In genomic region chr14:71252136-71252535, GRCm38 (mm10) we compare ENCODE assay signal across 24 mouse cellular contexts.
"Had no signal": no experiment of that assay in that cellular context is flagged by ENCODE, and none has a peak within 500 bp of the region (broad histone marks: within the 10 kb centered on the region; RNA-seq: fewer than 3 reads in every experiment).

No protein-coding gene starts in this region.

- H3K9me3 ChIP-seq: heart, embryonic 10.5 days; heart, embryonic 12.5 days; hindbrain, embryonic 13.5 days; hindbrain, embryonic 15.5 days; intestine, embryonic 15.5 days; limb, embryonic 10.5 days; limb, embryonic 12.5 days had no signal

- H3K4me2 ChIP-seq: heart, embryonic 12.5 days; hindbrain, embryonic 13.5 days; hindbrain, embryonic 15.5 days; intestine, embryonic 15.5 days; limb, embryonic 12.5 days; liver, embryonic 11.5 days had no signal

- H3K27me3 ChIP-seq: heart, embryonic 12.5 days; hindbrain, embryonic 13.5 days; hindbrain, embryonic 15.5 days; intestine, embryonic 15.5 days; limb, embryonic 12.5 days had no signal

- H3K4me3 ChIP-seq: heart, embryonic 10.5 days; heart, embryonic 12.5 days; hindbrain, embryonic 13.5 days; hindbrain, embryonic 15.5 days; intestine, embryonic 15.5 days; layer of hippocampus, adult 2 months; left cerebral cortex, adult 2 months; limb, embryonic 10.5 days; limb, embryonic 12.5 days had no signal

- H3K4me1 ChIP-seq: heart, embryonic 12.5 days; limb, embryonic 10.5 days; limb, embryonic 12.5 days had no signal

- H3K36me3 ChIP-seq: heart, embryonic 10.5 days; heart, embryonic 12.5 days; hindbrain, embryonic 13.5 days; hindbrain, embryonic 15.5 days; intestine, embryonic 15.5 days; limb, embryonic 10.5 days; limb, embryonic 12.5 days had no signal

- H3K9ac ChIP-seq: heart, embryonic 12.5 days; hindbrain, embryonic 13.5 days; hindbrain, embryonic 15.5 days; intestine, embryonic 15.5 days; limb, embryonic 12.5 days; liver, embryonic 14.5 days had no signal

- DNase-seq: gastrocnemius, postnatal 14 days; gastrocnemius, postnatal 36 days; heart, adult 18-20 months; heart, postnatal 14 days; heart, postnatal 36 days; kidney, adult 18-20 months; kidney, adult 8-10 months; kidney, postnatal 10 days; kidney, postnatal 25 days; kidney, postnatal 4 days; liver had no signal

- ATAC-seq: inflammation-experienced regulatory T-cells, adult 6 months; intestine, embryonic 15.5 days; intestine, postnatal 0 days had no signal

- H3K27ac ChIP-seq: heart, embryonic 10.5 days; hindbrain, embryonic 13.5 days; hindbrain, embryonic 15.5 days; intestine, embryonic 15.5 days; layer of hippocampus, adult 2 months; left cerebral cortex, adult 2 months; limb, embryonic 10.5 days; limb, embryonic 12.5 days; liver, embryonic 14.5 days had no signal
